Mouse (Mus musculus) stomach, embryonic 15.5 days (tissue): ENCODE measurements around the gene Ugt1a7c. TPM values are rescaled to one million over a fixed set of nuclear protein-coding genes. Genes with fewer than 3 reads are reported as not detected.

ENCODE experiments used
- ATAC-seq: fragments of 200-750 bp; cut with Nextera tagmentation; 2 replicates; pipeline ENCODE4 v1.8.0; 2017; ENCODE audit warnings: low read depth, moderate number of reproducible peaks, moderate TSS enrichment; ENCODE audit not compliant: insufficient read depth, low FRiP score
- H3K27ac ChIP-seq: fragments of 300-500 bp; sonication (generic); 2 replicates; pipeline ENCODE4 v1.5.1; 2015; ENCODE audit warnings: mild to moderate bottlenecking, inconsistent platforms
- H3K27me3 ChIP-seq: fragments of 300-500 bp; sonication (generic); replicated peaks from 2 replicates; pipeline ENCODE4 v1.6.1; 2015; ENCODE audit warnings: inconsistent platforms
- H3K36me3 ChIP-seq: fragments of 300-500 bp; sonication (generic); 2 replicates; pipeline ENCODE4 v1.6.1; 2015; ENCODE audit warnings: inconsistent platforms
- H3K4me1 ChIP-seq: fragments of 300-500 bp; sonication (generic); 2 replicates; pipeline ENCODE4 v1.6.1; 2015; ENCODE audit warnings: inconsistent platforms
- H3K4me2 ChIP-seq: fragments of 300-500 bp; sonication (generic); 2 replicates; pipeline ENCODE4 v1.6.1; 2015; ENCODE audit warnings: mild to moderate bottlenecking, inconsistent platforms
- H3K4me3 ChIP-seq: fragments of 300-500 bp; sonication (generic); replicated peaks from 2 replicates; pipeline ENCODE4 v1.5.1; 2015; ENCODE audit warnings: inconsistent platforms
- H3K9ac ChIP-seq: fragments of 300-500 bp; sonication (generic); 2 replicates; pipeline ENCODE4 v1.6.1; 2015; ENCODE audit warnings: inconsistent platforms
- H3K9me3 ChIP-seq: fragments of 300-500 bp; sonication (generic); 2 replicates; pipeline ENCODE4 v1.6.1; 2016; ENCODE audit warnings: inconsistent platforms
- WGBS: fragments of 180-500 bp; shearing (Covaris S2); methylation state at CpG from one replicate; pipeline ENCODE4 v1.1.7; 2015; 5-methylcytosine and 5-hydroxymethylcytosine counted together
- polyA plus RNA-seq: library from polyadenylated mRNA; unstranded; fragments of >200 nt; fragmentation: Nextera tagmentation; extraction: Ambion mirVana; gene quantifications from 2 replicates; pipeline ENCODE4 v1.2.1, GENCODE M21; 2015

Gene Ugt1a7c
- polyA plus RNA-seq, 1 experiment from 2014 or later: 12.5 TPM

GRCm38 (mm10) chr1:88235894-88236415 lies 141.1 kb downstream of the Ugt1a7c start:
- Histone ChIP-seq H3K27ac (no peak overlapping the region), H3K9me3 (peaks cover 29% of the 10 kb centered on the region; the same call in 1 of the 2 replicates), H3K4me2 (no peak overlapping the region), H3K9ac (no peak overlapping the region), H3K4me3 (no peak overlapping the region), H3K4me1 (no peaks in the 10 kb centered on the region), H3K27me3 (no peaks in the 10 kb centered on the region), H3K36me3 (no peaks in the 10 kb centered on the region)
- no peak for ATAC-seq
- 54% methylated on average over 4 of the region's 4 CpGs for WGBS

- 74% methylated on average over 5 of the region's 5 CpGs for WGBS
- Histone ChIP-seq H3K27me3 (no peaks in the 10 kb centered on the region), H3K4me3 (no peak overlapping the region), H3K36me3 (no peaks in the 10 kb centered on the region), H3K4me2 (no peak overlapping the region), H3K4me1 (no peaks in the 10 kb centered on the region), H3K9me3 (peaks cover 29% of the 10 kb centered on the region; the same call in 1 of the 2 replicates), H3K9ac (no peak overlapping the region), H3K27ac (no peak overlapping the region)
- ATAC-seq: 0 out of 2 replicates have a peak, but pooled peaks have one; percentile 5
These were observed 142.4 kb downstream of the Ugt1a7c start for GRCm38 (mm10) chr1:88237311-88237710.

- Histone ChIP-seq H3K27ac (no peak overlapping the region), H3K4me3 (no peak overlapping the region), H3K4me1 (no peaks in the 10 kb centered on the region), H3K9me3 (peaks cover 29% of the 10 kb centered on the region; the same call in 1 of the 2 replicates), H3K27me3 (no peaks in the 10 kb centered on the region), H3K4me2 (no peak overlapping the region), H3K9ac (no peak overlapping the region), H3K36me3 (no peaks in the 10 kb centered on the region)
- WGBS: 71% methylated on average over 6 of the region's 6 CpGs
- ATAC-seq: no peak
These were observed 143.9 kb downstream of the Ugt1a7c start for GRCm38 (mm10) chr1:88238771-88239170.

GRCm38 (mm10) chr1:88240072-88240471 lies 145.2 kb downstream of the Ugt1a7c start:
- 72% methylated on average over 5 of the region's 5 CpGs for WGBS
- Histone ChIP-seq H3K27me3 (no peaks in the 10 kb centered on the region), H3K27ac (no peak overlapping the region), H3K4me1 (no peaks in the 10 kb centered on the region), H3K9me3 (peaks cover 29% of the 10 kb centered on the region; the same call in 1 of the 2 replicates), H3K36me3 (no peaks in the 10 kb centered on the region), H3K4me3 (no peak overlapping the region), H3K4me2 (no peak overlapping the region), H3K9ac (no peak overlapping the region)
- ATAC-seq: no peak

GRCm38 (mm10) chr1:88240579-88240978 lies 145.7 kb downstream of the Ugt1a7c start:
- Histone ChIP-seq H3K4me2 (no peak overlapping the region), H3K9me3 (peaks cover 28% of the 10 kb centered on the region; the same call in 1 of the 2 replicates), H3K27me3 (no peaks in the 10 kb centered on the region), H3K9ac (no peak overlapping the region), H3K4me3 (no peak overlapping the region), H3K27ac (no peak overlapping the region), H3K4me1 (no peaks in the 10 kb centered on the region), H3K36me3 (no peaks in the 10 kb centered on the region)
- 71% methylated on average over 4 of the region's 4 CpGs for WGBS
- no peak for ATAC-seq

- no peak overlapping the region for H3K4me2 ChIP-seq
- no peak for ATAC-seq
- 61% methylated on average over 5 of the region's 5 CpGs for WGBS
- no peak overlapping the region for H3K9ac ChIP-seq
- H3K4me1 ChIP-seq: no peaks in the 10 kb centered on the region
- H3K4me3 ChIP-seq: no peak overlapping the region
- no peaks in the 10 kb centered on the region for H3K36me3 ChIP-seq
- H3K27me3 ChIP-seq: no peaks in the 10 kb centered on the region
- no peak overlapping the region for H3K27ac ChIP-seq
- H3K9me3 ChIP-seq: peaks cover 15% of the 10 kb centered on the region
These were observed 149.0 kb downstream of the Ugt1a7c start for GRCm38 (mm10) chr1:88243861-88244260.

GRCm38 (mm10) chr1:88245881-88246280 lies 151.0 kb downstream of the Ugt1a7c start:
- no peak overlapping the region for H3K4me3 ChIP-seq
- no peak overlapping the region for H3K9ac ChIP-seq
- H3K9me3 ChIP-seq: peaks cover 15% of the 10 kb centered on the region; the same call in 1 of the 2 replicates
- no peaks in the 10 kb centered on the region for H3K36me3 ChIP-seq
- H3K4me2 ChIP-seq: no peak overlapping the region
- no peaks in the 10 kb centered on the region for H3K4me1 ChIP-seq
- no peak for ATAC-seq
- WGBS: 77% methylated on average over 6 of the region's 6 CpGs
- H3K27me3 ChIP-seq: no peaks in the 10 kb centered on the region
- no peak overlapping the region for H3K27ac ChIP-seq

GRCm38 (mm10) chr1:88246386-88246785 lies 151.5 kb downstream of the Ugt1a7c start:
- ATAC-seq: no peak
- no peak overlapping the region for H3K27ac ChIP-seq
- H3K9ac ChIP-seq: no peak overlapping the region
- WGBS: 42% methylated on average over 6 of the region's 6 CpGs
- no peaks in the 10 kb centered on the region for H3K36me3 ChIP-seq
- H3K9me3 ChIP-seq: peaks cover 15% of the 10 kb centered on the region; the same call in 1 of the 2 replicates
- H3K27me3 ChIP-seq: no peaks in the 10 kb centered on the region
- no peak overlapping the region for H3K4me3 ChIP-seq
- no peaks in the 10 kb centered on the region for H3K4me1 ChIP-seq
- no peak overlapping the region for H3K4me2 ChIP-seq

GRCm38 (mm10) chr1:88247660-88248059 lies 152.8 kb downstream of the Ugt1a7c start:
- H3K9me3 ChIP-seq: peaks cover 15% of the 10 kb centered on the region; the same call in 1 of the 2 replicates
- no peak overlapping the region for H3K27ac ChIP-seq
- no peak for ATAC-seq
- H3K36me3 ChIP-seq: no peaks in the 10 kb centered on the region
- H3K9ac ChIP-seq: no peak overlapping the region
- H3K4me1 ChIP-seq: no peaks in the 10 kb centered on the region
- H3K4me3 ChIP-seq: no peak overlapping the region
- H3K27me3 ChIP-seq: no peaks in the 10 kb centered on the region
- WGBS: 42% methylated on average over 2 of the region's 2 CpGs
- H3K4me2 ChIP-seq: no peak overlapping the region

- 64% methylated on average over 4 of the region's 4 CpGs for WGBS
- H3K27me3 ChIP-seq: no peaks in the 10 kb centered on the region
These were observed 153.8 kb downstream of the Ugt1a7c start for GRCm38 (mm10) chr1:88248658-88249057.

GRCm38 (mm10) chr1:88249596-88249995 lies 154.7 kb downstream of the Ugt1a7c start:
- WGBS: 75% methylated on average over 7 of the region's 7 CpGs
- H3K27ac ChIP-seq: no peak overlapping the region
- H3K4me3 ChIP-seq: no peak overlapping the region
- no peaks in the 10 kb centered on the region for H3K27me3 ChIP-seq
- H3K9me3 ChIP-seq: peaks cover 15% of the 10 kb centered on the region; the same call in 1 of the 2 replicates
- H3K36me3 ChIP-seq: no peaks in the 10 kb centered on the region
- no peaks in the 10 kb centered on the region for H3K4me1 ChIP-seq
- ATAC-seq: peak; percentile 1; the same call in 1 of the 2 replicates
- H3K4me2 ChIP-seq: no peak overlapping the region
- H3K9ac ChIP-seq: no peak overlapping the region

More at GRCm38 (mm10) chr1:88248658-88249057, 153.8 kb downstream of the Ugt1a7c start:
- no peaks in the 10 kb centered on the region for H3K36me3 ChIP-seq
- no peak for ATAC-seq
- no peaks in the 10 kb centered on the region for H3K4me1 ChIP-seq
- H3K27ac ChIP-seq: no peak overlapping the region
- no peak overlapping the region for H3K9ac ChIP-seq
- H3K4me3 ChIP-seq: no peak overlapping the region
- H3K4me2 ChIP-seq: no peak overlapping the region
- H3K9me3 ChIP-seq: peaks cover 15% of the 10 kb centered on the region; the same call in 1 of the 2 replicates

GRCm38 (mm10) chr1:88250023-88250422 lies 155.2 kb downstream of the Ugt1a7c start:
- no peak overlapping the region for H3K9ac ChIP-seq
- H3K27ac ChIP-seq: no peak overlapping the region
- 79% methylated on average over 5 of the region's 5 CpGs for WGBS
- H3K27me3 ChIP-seq: no peaks in the 10 kb centered on the region
- H3K4me2 ChIP-seq: no peak overlapping the region
- H3K4me3 ChIP-seq: no peak overlapping the region
- no peaks in the 10 kb centered on the region for H3K4me1 ChIP-seq
- ATAC-seq: no peak
- peaks cover 15% of the 10 kb centered on the region; the same call in 1 of the 2 replicates for H3K9me3 ChIP-seq
- H3K36me3 ChIP-seq: no peaks in the 10 kb centered on the region
